Mouse (Mus musculus) neural tube, embryonic 13.5 days (tissue): Measurements from ENCODE around the gene Foxb2. TPM values are rescaled to one million over a fixed set of nuclear protein-coding genes. Genes with fewer than 3 reads are reported as not detected.

Experiments used
- ATAC-seq: fragments of 200-750 bp; cut with Nextera tagmentation; 2 replicates; pipeline ENCODE4 v1.8.0; 2017; ENCODE audit warnings: low read depth, mild to moderate bottlenecking, moderate TSS enrichment, moderate library complexity
- H3K27ac ChIP-seq: fragments of 300-500 bp; sonication (generic); replicated peaks from 2 replicates; pipeline ENCODE4 v1.5.1; 2015; ENCODE audit warnings: moderate library complexity, mild to moderate bottlenecking, inconsistent platforms
- H3K27me3 ChIP-seq: fragments of 300-500 bp; sonication (generic); 2 replicates; pipeline ENCODE4 v1.6.1; 2015; ENCODE audit warnings: mild to moderate bottlenecking, inconsistent platforms
- H3K36me3 ChIP-seq: fragments of 300-500 bp; sonication (generic); 2 replicates; pipeline ENCODE4 v1.6.1; 2015; ENCODE audit warnings: mild to moderate bottlenecking, inconsistent platforms
- H3K4me1 ChIP-seq: fragments of 300-500 bp; sonication (generic); replicated peaks from 2 replicates; pipeline ENCODE4 v1.6.1; 2015; ENCODE audit warnings: inconsistent platforms
- H3K4me2 ChIP-seq: fragments of 300-500 bp; sonication (generic); 2 replicates; pipeline ENCODE4 v1.6.1; 2015; ENCODE audit warnings: inconsistent platforms, mild to moderate bottlenecking, moderate library complexity
- H3K4me3 ChIP-seq: fragments of 300-500 bp; sonication (generic); 2 replicates; pipeline ENCODE4 v1.5.1; 2015; ENCODE audit warnings: mild to moderate bottlenecking, inconsistent platforms
- H3K9ac ChIP-seq: fragments of 300-500 bp; sonication (generic); 2 replicates; pipeline ENCODE4 v1.6.1; 2015; ENCODE audit warnings: moderate library complexity, mild to moderate bottlenecking, inconsistent platforms
- H3K9me3 ChIP-seq: fragments of 300-500 bp; sonication (generic); 2 replicates; pipeline ENCODE4 v1.6.1; 2016; ENCODE audit warnings: inconsistent platforms
- WGBS: fragments of 180-500 bp; shearing (Covaris S2); methylation state at CpG from one replicate; pipeline ENCODE4 v1.1.7; 2015; 5-methylcytosine and 5-hydroxymethylcytosine counted together
- polyA plus RNA-seq: library from polyadenylated mRNA; unstranded; fragments of >200 nt; fragmentation: Nextera tagmentation; extraction: Ambion mirVana; gene quantifications from 2 replicates; pipeline ENCODE4 v1.2.1, GENCODE M21; 2015

The Foxb2 gene
- not detected in 2 replicates for polyA plus RNA-seq

GRCm38 (mm10) chr19:16873221-16873861 lies at the start of gene Foxb2:
Gene Foxb2, minus strand, starts transcription at chr19:16873805.
- peak within 1 kb of the TSS; percentile 44 for H3K4me3 ChIP-seq
- H3K27ac ChIP-seq, result no peak within 1 kb of the TSS
- no peak for ATAC-seq
- no peaks in the 10 kb centered on the region for H3K9me3 ChIP-seq
- H3K27me3 ChIP-seq, result peaks cover 100% of the 10 kb centered on the region
- peak within 1 kb of the TSS; percentile 78 for H3K4me2 ChIP-seq
- peaks cover 40% of the 10 kb centered on the region for H3K4me1 ChIP-seq
- WGBS, result under 1% methylated on average over 40 of the region's 40 CpGs
- H3K9ac ChIP-seq, result peak within 1 kb of the TSS; percentile 60
- H3K36me3 ChIP-seq, result no peaks in the 10 kb centered on the region

- Histone ChIP-seq H3K4me2 (no peak overlapping the region), H3K4me1 (no peaks in the 10 kb centered on the region), H3K4me3 (no peak overlapping the region), H3K36me3 (no peaks in the 10 kb centered on the region), H3K27me3 (no peaks in the 10 kb centered on the region), H3K27ac (no peak overlapping the region), H3K9me3 (no peaks in the 10 kb centered on the region), H3K9ac (no peak overlapping the region)
- WGBS, result 62% methylated on average over 5 of the region's 5 CpGs
- ATAC-seq, result no peak
Observed at GRCm38 (mm10) chr19:16911507-16911906, 37.9 kb upstream of the Foxb2 start.

GRCm38 (mm10) chr19:16903106-16903505 lies 29.5 kb upstream of the Foxb2 start:
- ATAC-seq, result no peak

GRCm38 (mm10) chr19:16899716-16900115 lies 26.1 kb upstream of the Foxb2 start:
- Histone ChIP-seq H3K27me3 (no peaks in the 10 kb centered on the region), H3K4me1 (no peaks in the 10 kb centered on the region), H3K9me3 (no peaks in the 10 kb centered on the region), H3K4me2 (no peak overlapping the region), H3K36me3 (no peaks in the 10 kb centered on the region), H3K27ac (no peak overlapping the region), H3K4me3 (no peak overlapping the region), H3K9ac (no peak overlapping the region)
- ATAC-seq, result no peak
- 57% methylated on average over 10 of the region's 10 CpGs for WGBS

More at GRCm38 (mm10) chr19:16903106-16903505, 29.5 kb upstream of the Foxb2 start:
- H3K4me3 ChIP-seq, result no peak overlapping the region
- no peaks in the 10 kb centered on the region for H3K4me1 ChIP-seq
- H3K27ac ChIP-seq, result no peak overlapping the region
- 77% methylated on average over 2 of the region's 2 CpGs for WGBS
- no peaks in the 10 kb centered on the region for H3K36me3 ChIP-seq
- no peaks in the 10 kb centered on the region for H3K27me3 ChIP-seq
- H3K9me3 ChIP-seq, result no peaks in the 10 kb centered on the region
- H3K4me2 ChIP-seq, result no peak overlapping the region
- no peak overlapping the region for H3K9ac ChIP-seq

GRCm38 (mm10) chr19:16898576-16898975 lies 25.0 kb upstream of the Foxb2 start:
- Histone ChIP-seq H3K4me1 (no peaks in the 10 kb centered on the region), H3K27me3 (no peaks in the 10 kb centered on the region), H3K27ac (no peak overlapping the region), H3K9ac (no peak overlapping the region), H3K4me2 (no peak overlapping the region), H3K36me3 (no peaks in the 10 kb centered on the region), H3K9me3 (no peaks in the 10 kb centered on the region), H3K4me3 (no peak overlapping the region)
- no peak for ATAC-seq
- WGBS, result 89% methylated on average over 5 of the region's 5 CpGs

- under 1% methylated on average over 17 of the region's 17 CpGs for WGBS
- Histone ChIP-seq H3K9me3 (no peaks in the 10 kb centered on the region), H3K36me3 (no peaks in the 10 kb centered on the region), H3K27me3 (peaks cover 93% of the 10 kb centered on the region), H3K4me2 (no peak overlapping the region), H3K27ac (no peak overlapping the region), H3K4me3 (peak overlapping the region; percentile 2; the same call in 1 of the 2 replicates), H3K9ac (no peak overlapping the region), H3K4me1 (peaks cover 43% of the 10 kb centered on the region)
- ATAC-seq, result no peak
Observed at GRCm38 (mm10) chr19:16876458-16876770, 2.8 kb upstream of the Foxb2 start.

- Histone ChIP-seq H3K27me3 (peaks cover 97% of the 10 kb centered on the region), H3K36me3 (no peaks in the 10 kb centered on the region), H3K4me2 (no peak overlapping the region), H3K27ac (no peak overlapping the region), H3K4me3 (no peak overlapping the region), H3K4me1 (peaks cover 43% of the 10 kb centered on the region), H3K9me3 (no peaks in the 10 kb centered on the region), H3K9ac (no peak overlapping the region)
- no peak for ATAC-seq
- 1% methylated on average over 34 of the region's 34 CpGs for WGBS
Observed at GRCm38 (mm10) chr19:16875631-16876457, 2.2 kb upstream of the Foxb2 start.

GRCm38 (mm10) chr19:16874991-16875540 lies 1.5 kb upstream of the Foxb2 start:
- Histone ChIP-seq H3K27me3 (peaks cover 97% of the 10 kb centered on the region), H3K4me1 (peaks cover 43% of the 10 kb centered on the region), H3K4me3 (0 out of 2 replicates have a peak overlapping the region, but pooled peaks have one; percentile 30), H3K36me3 (no peaks in the 10 kb centered on the region), H3K4me2 (peak overlapping the region; percentile 78; the same call in 1 of the 2 replicates), H3K9ac (no peak overlapping the region), H3K9me3 (no peaks in the 10 kb centered on the region), H3K27ac (no peak overlapping the region)
- no peak for ATAC-seq
- under 1% methylated on average over 14 of the region's 14 CpGs for WGBS

- no peak overlapping the region for H3K27ac ChIP-seq
- H3K4me1 ChIP-seq, result peaks cover 43% of the 10 kb centered on the region
- ATAC-seq, result no peak
- H3K36me3 ChIP-seq, result no peaks in the 10 kb centered on the region
- no peak overlapping the region for H3K9ac ChIP-seq
- no peaks in the 10 kb centered on the region for H3K9me3 ChIP-seq
- H3K4me3 ChIP-seq, result peak overlapping the region; percentile 30
- peak overlapping the region; percentile 78 for H3K4me2 ChIP-seq
- peaks cover 100% of the 10 kb centered on the region for H3K27me3 ChIP-seq
- WGBS, result under 1% methylated on average over 55 of the region's 55 CpGs
Observed at GRCm38 (mm10) chr19:16873942-16874861, 597 bp upstream of the Foxb2 start.

GRCm38 (mm10) chr19:16872331-16873180 lies 1.0 kb downstream of the Foxb2 start:
- peaks cover 40% of the 10 kb centered on the region for H3K4me1 ChIP-seq
- no peaks in the 10 kb centered on the region for H3K9me3 ChIP-seq
- peak overlapping the region; percentile 44 for H3K4me3 ChIP-seq
- peaks cover 100% of the 10 kb centered on the region for H3K27me3 ChIP-seq
- H3K27ac ChIP-seq, result no peak overlapping the region
- H3K36me3 ChIP-seq, result no peaks in the 10 kb centered on the region
- under 1% methylated on average over 79 of the region's 88 CpGs for WGBS
- ATAC-seq, result peak; percentile 74
- H3K4me2 ChIP-seq, result peak overlapping the region; percentile 78
- peak overlapping the region; percentile 60 for H3K9ac ChIP-seq

- H3K4me3 ChIP-seq, result no peak overlapping the region
- peaks cover 100% of the 10 kb centered on the region for H3K27me3 ChIP-seq
- WGBS, result under 1% methylated on average over 24 of the region's 24 CpGs
- H3K4me2 ChIP-seq, result no peak overlapping the region
- H3K4me1 ChIP-seq, result peaks cover 33% of the 10 kb centered on the region
- ATAC-seq, result no peak
- H3K9ac ChIP-seq, result no peak overlapping the region
- no peak overlapping the region for H3K27ac ChIP-seq
- H3K9me3 ChIP-seq, result no peaks in the 10 kb centered on the region
- no peaks in the 10 kb centered on the region for H3K36me3 ChIP-seq
Observed at GRCm38 (mm10) chr19:16871192-16871760, 2.3 kb downstream of the Foxb2 start.
